Mouse (Mus musculus) lung, embryonic 16.5 days (tissue): ENCODE measurements around the gene Ropn1. TPM values are rescaled to one million over a fixed set of nuclear protein-coding genes. Genes with fewer than 3 reads are reported as not detected.

Source experiments
- ATAC-seq: fragments of 200-750 bp; cut with Nextera tagmentation; 2 replicates; pipeline ENCODE4 v1.8.0; 2017; ENCODE audit warnings: low read depth, mild to moderate bottlenecking, moderate library complexity
- H3K27ac ChIP-seq: fragments of 300-500 bp; sonication (generic); 2 replicates; pipeline ENCODE4 v1.5.1; 2014; ENCODE audit warnings: mild to moderate bottlenecking, control low read depth, low read length
- H3K27me3 ChIP-seq: fragments of 300-500 bp; sonication (generic); 2 replicates; pipeline ENCODE4 v1.6.1; 2014; ENCODE audit warnings: low read depth, low read length, mixed read lengths; ENCODE audit not compliant: control insufficient read depth, insufficient read depth
- H3K36me3 ChIP-seq: fragments of 300-500 bp; sonication (generic); 2 replicates; pipeline ENCODE4 v1.6.1; 2014; ENCODE audit warnings: low read length; ENCODE audit not compliant: control insufficient read depth, insufficient read depth
- H3K4me1 ChIP-seq: fragments of 300-500 bp; sonication (generic); replicated peaks from 2 replicates; pipeline ENCODE4 v1.6.1; 2014; ENCODE audit warnings: low read length, mixed read lengths; ENCODE audit not compliant: control insufficient read depth, insufficient read depth
- H3K4me2 ChIP-seq: fragments of 300-500 bp; sonication (generic); 2 replicates; pipeline ENCODE4 v1.6.1; 2014; ENCODE audit warnings: low read depth, low read length, control low read depth
- H3K4me3 ChIP-seq: fragments of 300-500 bp; sonication (generic); 2 replicates; pipeline ENCODE4 v1.5.1; 2014; ENCODE audit warnings: mild to moderate bottlenecking, low read length, control low read depth
- H3K9ac ChIP-seq: fragments of 300-500 bp; sonication (generic); 2 replicates; pipeline ENCODE4 v1.6.1; 2014; ENCODE audit warnings: low read length, control low read depth
- H3K9me3 ChIP-seq: fragments of 300-500 bp; sonication (generic); 2 replicates; pipeline ENCODE4 v1.6.1; 2016; ENCODE audit warnings: low read length; ENCODE audit not compliant: control insufficient read depth
- WGBS: fragments of 180-500 bp; shearing (Covaris S2); extraction: QIAGEN DNeasy Blood & Tissue Kit; methylation state at CpG from one replicate; pipeline ENCODE4 v1.1.7; 2014; 5-methylcytosine and 5-hydroxymethylcytosine counted together
- polyA plus RNA-seq: library from polyadenylated mRNA; unstranded; fragments of >200 nt; fragmentation: Nextera tagmentation; extraction: Ambion mirVana; gene quantifications from 2 replicates; pipeline ENCODE4 v1.2.1, GENCODE M21; 2015

Ropn1 gene
- not detected in 2 replicates for polyA plus RNA-seq

GRCm38 (mm10) chr16:34649621-34650020 lies at the start of gene Ropn1:
Gene Ropn1 (plus strand): TSS chr16:34649921.
- Histone ChIP-seq H3K36me3 (no peaks in the 10 kb centered on the region), H3K27ac (no peak within 1 kb of the TSS), H3K4me1 (peaks cover 5% of the 10 kb centered on the region), H3K9me3 (no peaks in the 10 kb centered on the region), H3K27me3 (no peaks in the 10 kb centered on the region), H3K4me2 (no peak within 1 kb of the TSS), H3K9ac (no peak within 1 kb of the TSS), H3K4me3 (no peak within 1 kb of the TSS)
- 53% methylated on average over 7 of the region's 7 CpGs for WGBS
- ATAC-seq = no peak; the same call in 1 of the 2 replicates

- WGBS = 61% methylated on average over 4 of the region's 4 CpGs
- no peak overlapping the region for H3K4me3 ChIP-seq
- H3K27ac ChIP-seq = no peak overlapping the region
- no peaks in the 10 kb centered on the region for H3K36me3 ChIP-seq
- H3K4me2 ChIP-seq = no peak overlapping the region
- no peaks in the 10 kb centered on the region for H3K27me3 ChIP-seq
- ATAC-seq = no peak
- no peaks in the 10 kb centered on the region for H3K9me3 ChIP-seq
- H3K9ac ChIP-seq = no peak overlapping the region
- no peaks in the 10 kb centered on the region for H3K4me1 ChIP-seq
Observed at GRCm38 (mm10) chr16:34601954-34602353, 47.8 kb upstream of the Ropn1 start.

GRCm38 (mm10) chr16:34603076-34603475 lies 46.6 kb upstream of the Ropn1 start:
- H3K9me3 ChIP-seq = no peaks in the 10 kb centered on the region
- no peak for ATAC-seq
- H3K4me3 ChIP-seq = no peak overlapping the region
- H3K27ac ChIP-seq = no peak overlapping the region
- H3K4me2 ChIP-seq = no peak overlapping the region
- H3K27me3 ChIP-seq = no peaks in the 10 kb centered on the region
- no peaks in the 10 kb centered on the region for H3K36me3 ChIP-seq
- H3K4me1 ChIP-seq = no peaks in the 10 kb centered on the region
- 59% methylated on average over 4 of the region's 4 CpGs for WGBS
- no peak overlapping the region for H3K9ac ChIP-seq

- Histone ChIP-seq H3K9me3 (no peaks in the 10 kb centered on the region), H3K4me2 (no peak overlapping the region), H3K27me3 (no peaks in the 10 kb centered on the region), H3K4me1 (no peaks in the 10 kb centered on the region), H3K9ac (no peak overlapping the region), H3K36me3 (no peaks in the 10 kb centered on the region), H3K27ac (no peak overlapping the region), H3K4me3 (no peak overlapping the region)
- ATAC-seq = no peak
- 52% methylated on average over 6 of the region's 6 CpGs for WGBS
Observed at GRCm38 (mm10) chr16:34603854-34604253, 45.9 kb upstream of the Ropn1 start.

GRCm38 (mm10) chr16:34605679-34606078 lies 44.0 kb upstream of the Ropn1 start:
- WGBS = 24% methylated on average over 3 of the region's 3 CpGs
- Histone ChIP-seq H3K9ac (no peak overlapping the region), H3K27me3 (no peaks in the 10 kb centered on the region), H3K27ac (no peak overlapping the region), H3K4me1 (no peaks in the 10 kb centered on the region), H3K4me2 (no peak overlapping the region), H3K4me3 (no peak overlapping the region), H3K9me3 (no peaks in the 10 kb centered on the region), H3K36me3 (no peaks in the 10 kb centered on the region)
- peak; percentile 72; the same call in 1 of the 2 replicates for ATAC-seq

GRCm38 (mm10) chr16:34610137-34610536 lies 39.6 kb upstream of the Ropn1 start:
- WGBS = 50% methylated on average over 1 of the region's 1 CpGs
- ATAC-seq = no peak

GRCm38 (mm10) chr16:34614021-34614420 lies 35.7 kb upstream of the Ropn1 start:
- no peak for ATAC-seq
- no peak overlapping the region for H3K27ac ChIP-seq
- H3K36me3 ChIP-seq = no peaks in the 10 kb centered on the region
- H3K27me3 ChIP-seq = no peaks in the 10 kb centered on the region
- H3K4me2 ChIP-seq = no peak overlapping the region
- no peaks in the 10 kb centered on the region for H3K9me3 ChIP-seq
- no peaks in the 10 kb centered on the region for H3K4me1 ChIP-seq
- no peak overlapping the region for H3K4me3 ChIP-seq
- WGBS = 68% methylated on average over 2 of the region's 2 CpGs
- H3K9ac ChIP-seq = no peak overlapping the region

More at GRCm38 (mm10) chr16:34610137-34610536, 39.6 kb upstream of the Ropn1 start:
- H3K4me1 ChIP-seq = no peaks in the 10 kb centered on the region
- no peaks in the 10 kb centered on the region for H3K36me3 ChIP-seq
- H3K4me3 ChIP-seq = no peak overlapping the region
- no peak overlapping the region for H3K27ac ChIP-seq
- no peaks in the 10 kb centered on the region for H3K27me3 ChIP-seq
- no peak overlapping the region for H3K4me2 ChIP-seq
- no peak overlapping the region for H3K9ac ChIP-seq
- no peaks in the 10 kb centered on the region for H3K9me3 ChIP-seq

GRCm38 (mm10) chr16:34627591-34627990 lies 22.1 kb upstream of the Ropn1 start:
- 48% methylated on average over 2 of the region's 2 CpGs for WGBS
- H3K27ac ChIP-seq = no peak overlapping the region
- no peak overlapping the region for H3K4me2 ChIP-seq
- no peak overlapping the region for H3K4me3 ChIP-seq
- no peaks in the 10 kb centered on the region for H3K27me3 ChIP-seq
- peak; percentile 47; the same call in 1 of the 2 replicates for ATAC-seq
- no peaks in the 10 kb centered on the region for H3K9me3 ChIP-seq
- H3K4me1 ChIP-seq = no peaks in the 10 kb centered on the region
- no peaks in the 10 kb centered on the region for H3K36me3 ChIP-seq
- no peak overlapping the region for H3K9ac ChIP-seq

GRCm38 (mm10) chr16:34628397-34628796 lies 21.3 kb upstream of the Ropn1 start:
- no peak for ATAC-seq
- no peaks in the 10 kb centered on the region for H3K4me1 ChIP-seq
- H3K9me3 ChIP-seq = no peaks in the 10 kb centered on the region
- H3K9ac ChIP-seq = no peak overlapping the region
- H3K27me3 ChIP-seq = no peaks in the 10 kb centered on the region
- WGBS = 69% methylated on average over 4 of the region's 4 CpGs
- no peak overlapping the region for H3K4me2 ChIP-seq
- no peak overlapping the region for H3K27ac ChIP-seq
- no peak overlapping the region for H3K4me3 ChIP-seq
- H3K36me3 ChIP-seq = no peaks in the 10 kb centered on the region

GRCm38 (mm10) chr16:34635557-34635956 lies 14.2 kb upstream of the Ropn1 start:
- H3K4me1 ChIP-seq = no peaks in the 10 kb centered on the region

More at GRCm38 (mm10) chr16:34635557-34635956, 14.2 kb upstream of the Ropn1 start:
- Histone ChIP-seq H3K27me3 (no peaks in the 10 kb centered on the region), H3K36me3 (no peaks in the 10 kb centered on the region), H3K9me3 (no peaks in the 10 kb centered on the region), H3K9ac (no peak overlapping the region), H3K4me2 (no peak overlapping the region), H3K27ac (no peak overlapping the region), H3K4me3 (no peak overlapping the region)
- no peak for ATAC-seq
- WGBS = 44% methylated on average over 3 of the region's 3 CpGs
